Mouse (Mus musculus): ENCODE measurements around the gene Sys1. TPM values are rescaled to one million over a fixed set of nuclear protein-coding genes. Genes with fewer than 3 reads are reported as not detected.
A peak's percentile ranks its signal among the peaks of the same experiment; 100 is the strongest.

Sys1 gene
- polyA plus RNA-seq, 1 experiment from 2014 or later = 65.8 TPM

- ATAC-seq (ENCODE audit: borderline replicate concordance, extremely low read depth, low FRiP score, low TSS enrichment) = no peak
- H3K4me3 ChIP-seq = no peak overlapping the region
- H3K4me1 ChIP-seq = 0 out of 2 replicates have a peak, but pooled peaks cover 9% of the 10 kb centered on the region
- H3K4me2 ChIP-seq = no peak overlapping the region
- H3K9me3 ChIP-seq = no peaks in the 10 kb centered on the region
- H3K36me3 ChIP-seq = peaks cover 33% of the 10 kb centered on the region
- no peak overlapping the region for H3K9ac ChIP-seq
- H3K27ac ChIP-seq = no peak overlapping the region
- 88% methylated on average over 19 of the region's 19 CpGs for WGBS
- no peaks in the 10 kb centered on the region for H3K27me3 ChIP-seq
Observed at GRCm38 (mm10) chr2:164507811-164508210, 51.0 kb downstream of the Sys1 start.

GRCm38 (mm10) chr2:164510621-164511190, 53.9 kb downstream of the Sys1 start:
- H3K4me2 ChIP-seq = no peak overlapping the region
- ATAC-seq (ENCODE audit: borderline replicate concordance, extremely low read depth, low FRiP score, low TSS enrichment) = no peak
- H3K9ac ChIP-seq = no peak overlapping the region
- peaks cover 9% of the 10 kb centered on the region; the same call in 1 of the 2 replicates for H3K36me3 ChIP-seq
- peak overlapping the region; percentile 61; the same call in 1 of the 2 replicates for H3K27ac ChIP-seq
- H3K4me3 ChIP-seq = no peak overlapping the region
- no peaks in the 10 kb centered on the region for H3K27me3 ChIP-seq
- H3K4me1 ChIP-seq = 0 out of 2 replicates have a peak, but pooled peaks cover 9% of the 10 kb centered on the region
- H3K9me3 ChIP-seq = no peaks in the 10 kb centered on the region
- WGBS = 28% methylated on average over 4 of the region's 5 CpGs

GRCm38 (mm10) chr2:164512121-164512909, 55.6 kb downstream of the Sys1 start:
- Histone ChIP-seq H3K4me2 (no peak overlapping the region), H3K9me3 (no peaks in the 10 kb centered on the region), H3K4me3 (no peak overlapping the region), H3K9ac (no peak overlapping the region), H3K36me3 (peaks cover 2% of the 10 kb centered on the region; the same call in 1 of the 2 replicates), H3K27ac (no peak overlapping the region), H3K27me3 (no peaks in the 10 kb centered on the region), H3K4me1 (0 out of 2 replicates have a peak, but pooled peaks cover 9% of the 10 kb centered on the region)
- 0 out of 2 replicates have a peak, but pooled peaks have one; percentile 9 for ATAC-seq (ENCODE audit: borderline replicate concordance, extremely low read depth, low FRiP score, low TSS enrichment)
- 59% methylated on average over 11 of the region's 14 CpGs for WGBS

GRCm38 (mm10) chr2:164513389-164513788, 56.6 kb downstream of the Sys1 start:
- Histone ChIP-seq H3K27me3 (no peaks in the 10 kb centered on the region), H3K4me3 (no peak overlapping the region), H3K9ac (no peak overlapping the region), H3K4me2 (no peak overlapping the region), H3K36me3 (peaks cover 2% of the 10 kb centered on the region; the same call in 1 of the 2 replicates), H3K9me3 (no peaks in the 10 kb centered on the region), H3K4me1 (0 out of 2 replicates have a peak, but pooled peaks cover 14% of the 10 kb centered on the region), H3K27ac (no peak overlapping the region)
- 54% methylated on average over 8 of the region's 8 CpGs for WGBS
- ATAC-seq (ENCODE audit: borderline replicate concordance, extremely low read depth, low FRiP score, low TSS enrichment) = no peak

- ATAC-seq (ENCODE audit: borderline replicate concordance, extremely low read depth, low FRiP score, low TSS enrichment) = no peak
- Histone ChIP-seq H3K4me3 (no peak overlapping the region), H3K4me2 (no peak overlapping the region), H3K4me1 (0 out of 2 replicates have a peak, but pooled peaks cover 14% of the 10 kb centered on the region), H3K27me3 (no peaks in the 10 kb centered on the region), H3K36me3 (no peaks in the 10 kb centered on the region), H3K27ac (no peak overlapping the region), H3K9me3 (no peaks in the 10 kb centered on the region), H3K9ac (no peak overlapping the region)
- WGBS = 69% methylated on average over 3 of the region's 3 CpGs
Observed at GRCm38 (mm10) chr2:164514916-164515315, 58.2 kb downstream of the Sys1 start.

GRCm38 (mm10) chr2:164515897-164516296, 59.1 kb downstream of the Sys1 start:
- Histone ChIP-seq H3K36me3 (no peaks in the 10 kb centered on the region), H3K27ac (no peak overlapping the region), H3K9ac (no peak overlapping the region), H3K4me1 (0 out of 2 replicates have a peak, but pooled peaks cover 16% of the 10 kb centered on the region), H3K4me2 (no peak overlapping the region), H3K9me3 (no peaks in the 10 kb centered on the region), H3K27me3 (no peaks in the 10 kb centered on the region), H3K4me3 (no peak overlapping the region)
- ATAC-seq (ENCODE audit: borderline replicate concordance, extremely low read depth, low FRiP score, low TSS enrichment) = no peak
- WGBS = 76% methylated on average over 9 of the region's 9 CpGs

- no peaks in the 10 kb centered on the region for H3K9me3 ChIP-seq
- H3K4me2 ChIP-seq = no peak overlapping the region
- no peaks in the 10 kb centered on the region for H3K36me3 ChIP-seq
- no peaks in the 10 kb centered on the region for H3K27me3 ChIP-seq
- no peak for ATAC-seq (ENCODE audit: borderline replicate concordance, extremely low read depth, low FRiP score, low TSS enrichment)
- no peak overlapping the region for H3K9ac ChIP-seq
- H3K4me3 ChIP-seq = no peak overlapping the region
- H3K27ac ChIP-seq = no peak overlapping the region
- 73% methylated on average over 11 of the region's 11 CpGs for whole genome bisulfite sequencing
- H3K4me1 ChIP-seq = 0 out of 2 replicates have a peak, but pooled peaks cover 20% of the 10 kb centered on the region
Observed at GRCm38 (mm10) chr2:164516592-164516991, 59.8 kb downstream of the Sys1 start.

- H3K27ac ChIP-seq = no peak overlapping the region
- 33% methylated on average over 9 of the region's 10 CpGs for WGBS
Observed at GRCm38 (mm10) chr2:164517485-164518221, 60.9 kb downstream of the Sys1 start.

GRCm38 (mm10) chr2:164518266-164519170, 61.8 kb downstream of the Sys1 start:
- no peak for ATAC-seq (ENCODE audit: borderline replicate concordance, extremely low read depth, low FRiP score, low TSS enrichment)
- H3K4me2 ChIP-seq = no peak overlapping the region
- 0 out of 2 replicates have a peak, but pooled peaks cover 17% of the 10 kb centered on the region for H3K4me1 ChIP-seq
- 40% methylated on average over 11 of the region's 11 CpGs for WGBS
- H3K9me3 ChIP-seq = no peaks in the 10 kb centered on the region
- H3K27me3 ChIP-seq = no peaks in the 10 kb centered on the region
- no peaks in the 10 kb centered on the region for H3K36me3 ChIP-seq
- H3K4me3 ChIP-seq = no peak overlapping the region
- no peak overlapping the region for H3K9ac ChIP-seq
- no peak overlapping the region for H3K27ac ChIP-seq

More at GRCm38 (mm10) chr2:164517485-164518221, 60.9 kb downstream of the Sys1 start:
- H3K4me1 ChIP-seq = 0 out of 2 replicates have a peak, but pooled peaks cover 17% of the 10 kb centered on the region
- no peak overlapping the region for H3K9ac ChIP-seq
- ATAC-seq (ENCODE audit: borderline replicate concordance, extremely low read depth, low FRiP score, low TSS enrichment) = no peak
- H3K9me3 ChIP-seq = no peaks in the 10 kb centered on the region
- no peaks in the 10 kb centered on the region for H3K27me3 ChIP-seq
- no peak overlapping the region for H3K4me3 ChIP-seq
- H3K4me2 ChIP-seq = no peak overlapping the region
- no peaks in the 10 kb centered on the region for H3K36me3 ChIP-seq

- 0 out of 2 replicates have a peak, but pooled peaks cover 17% of the 10 kb centered on the region for H3K4me1 ChIP-seq
- no peak for ATAC-seq (ENCODE audit: borderline replicate concordance, extremely low read depth, low FRiP score, low TSS enrichment)
- no peaks in the 10 kb centered on the region for H3K36me3 ChIP-seq
- H3K27ac ChIP-seq = no peak overlapping the region
- H3K4me3 ChIP-seq = no peak overlapping the region
- H3K9me3 ChIP-seq = no peaks in the 10 kb centered on the region
- no peaks in the 10 kb centered on the region for H3K27me3 ChIP-seq
- no peak overlapping the region for H3K9ac ChIP-seq
- no peak overlapping the region for H3K4me2 ChIP-seq
- WGBS = 65% methylated on average over 6 of the region's 6 CpGs
Observed at GRCm38 (mm10) chr2:164519171-164519526, 62.4 kb downstream of the Sys1 start.

- no peak overlapping the region for H3K27ac ChIP-seq
- H3K9ac ChIP-seq = no peak overlapping the region
- 0 out of 2 replicates have a peak, but pooled peaks cover 17% of the 10 kb centered on the region for H3K4me1 ChIP-seq
- no peaks in the 10 kb centered on the region for H3K27me3 ChIP-seq
- H3K4me2 ChIP-seq = no peak overlapping the region
- no peaks in the 10 kb centered on the region for H3K9me3 ChIP-seq
- WGBS = 8% methylated on average over 3 of the region's 3 CpGs
- no peak for ATAC-seq (ENCODE audit: borderline replicate concordance, extremely low read depth, low FRiP score, low TSS enrichment)
- H3K36me3 ChIP-seq = no peaks in the 10 kb centered on the region
- no peak overlapping the region for H3K4me3 ChIP-seq
Observed at GRCm38 (mm10) chr2:164520782-164521181, 64.0 kb downstream of the Sys1 start.

Measured in lung, embryonic 15.5 days (tissue).